Mouse (Mus musculus): ENCODE results near the gene Pde3b.
"Not testable (repeated sequence)": the region's sequence is repeated elsewhere in the genome, so short reads cannot be mapped to it uniquely, and the experiment has no call there.

Pde3b gene

DNA sequence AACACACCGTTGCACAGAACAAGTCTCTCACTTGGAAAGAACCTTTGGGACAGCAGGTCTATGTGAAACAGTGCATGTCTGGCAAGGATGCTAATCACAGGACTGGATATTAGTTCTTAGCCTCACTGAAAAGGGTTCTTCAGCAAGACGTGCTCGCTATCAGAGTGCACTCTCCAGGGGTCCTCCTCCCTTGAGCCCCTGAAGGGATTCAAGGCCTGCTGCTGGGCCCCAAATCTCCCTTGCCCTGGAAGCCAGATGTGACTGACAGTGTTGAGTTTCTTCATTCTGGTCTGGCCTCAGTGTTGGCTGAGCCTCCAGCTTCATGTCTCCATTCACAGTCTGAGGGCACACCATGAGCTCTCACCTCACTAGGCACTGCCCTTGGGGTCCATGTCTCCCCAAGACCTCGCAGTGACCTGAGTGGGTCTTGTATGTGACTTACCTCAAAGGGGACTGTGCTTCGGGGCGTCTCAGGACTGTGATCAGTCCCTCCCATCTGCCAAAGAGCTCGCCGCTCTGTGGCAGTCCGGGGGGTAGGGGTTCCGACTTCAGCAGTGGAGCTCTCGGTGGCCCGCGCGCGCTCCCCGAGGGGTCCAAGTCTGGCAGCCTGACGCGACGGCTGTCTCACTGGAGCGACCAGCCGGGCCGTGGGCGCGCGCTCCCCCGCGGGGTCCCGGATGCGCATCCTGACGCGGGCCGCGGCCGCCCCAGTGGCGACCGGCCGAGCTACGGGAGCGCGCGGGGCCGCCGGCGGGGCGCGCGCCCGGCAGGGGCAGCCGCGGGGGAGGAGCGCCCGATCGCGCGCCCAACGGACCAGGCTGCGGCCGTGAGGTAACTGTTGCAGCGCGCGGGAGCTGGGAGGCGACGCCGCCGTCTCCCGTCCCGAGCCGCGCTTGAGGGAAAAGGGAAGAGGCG lies at the start of gene Pde3b:
Gene Pde3b, plus strand, starts transcription at position 861 of the 915 bp plus-strand sequence.
- peak; percentile 57 for DNase-seq (ENCODE audit: low read depth, low spot score)

GRCm38 (mm10) chr7:114402130-114402529 lies 13.0 kb upstream of the Pde3b start:
- no peak for DNase-seq (ENCODE audit: low read depth, low spot score)

- DNase-seq (ENCODE audit: low read depth, low spot score), result peak; percentile 32
These were observed 397 bp downstream of the Pde3b start for GRCm38 (mm10) chr7:114415336-114416020.

GRCm38 (mm10) chr7:114416021-114416845 lies 1.2 kb downstream of the Pde3b start:
- peak; percentile 37 for DNase-seq (ENCODE audit: low read depth, low spot score)

GRCm38 (mm10) chr7:114419331-114419730 lies 4.2 kb downstream of the Pde3b start:
- DNase-seq (ENCODE audit: low read depth, low spot score), result not testable (repeated sequence)

GRCm38 (mm10) chr7:114420918-114421317 lies 5.8 kb downstream of the Pde3b start:
- no peak for DNase-seq (ENCODE audit: low read depth, low spot score)

- DNase-seq (ENCODE audit: low read depth, low spot score), result no peak
These were observed 7.1 kb downstream of the Pde3b start for GRCm38 (mm10) chr7:114422224-114422623.

DNA sequence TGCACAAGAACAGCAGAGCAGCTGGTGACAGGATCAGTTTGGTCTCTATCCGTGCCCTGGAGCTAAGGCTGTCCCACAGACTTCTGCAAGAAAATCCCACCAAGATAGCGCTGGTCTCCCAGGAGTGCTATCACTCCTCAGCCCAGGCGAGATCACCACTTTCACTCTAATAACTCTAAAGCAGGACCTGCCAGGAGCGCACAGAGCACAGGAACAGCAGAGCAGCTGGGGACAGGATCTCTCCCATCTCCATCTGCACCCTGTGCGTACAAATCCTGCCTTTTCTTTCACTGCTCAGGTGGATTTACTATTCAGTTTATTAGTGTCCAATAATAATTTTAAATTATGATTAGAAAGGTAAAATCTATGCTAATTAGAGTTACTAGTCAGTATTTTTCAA lies 14.7 kb downstream of the Pde3b start:
- no peak for DNase-seq (ENCODE audit: low read depth, low spot score)

DNA sequence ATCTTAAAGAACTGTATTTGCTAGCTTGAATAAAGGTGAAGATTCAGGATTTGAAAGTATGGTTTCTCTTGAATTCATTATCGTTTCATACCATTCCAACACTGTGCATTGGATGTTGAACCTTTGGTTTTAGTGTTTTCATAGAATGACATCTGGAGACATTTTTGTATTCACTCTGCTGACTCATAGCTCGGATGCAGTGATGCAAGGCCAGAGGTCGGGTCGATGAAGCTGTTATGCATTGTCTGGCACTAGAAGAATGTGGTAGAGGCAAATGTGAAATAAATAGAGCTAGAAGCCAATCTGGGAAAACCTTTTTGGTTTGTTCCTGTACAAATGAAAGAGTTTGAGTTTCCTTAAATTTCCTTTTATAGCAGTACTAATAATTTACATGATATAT lies 16.9 kb downstream of the Pde3b start:
- no peak for DNase-seq (ENCODE audit: low read depth, low spot score)

- DNase-seq (ENCODE audit: low read depth, low spot score), result no peak
These were observed 24.6 kb downstream of the Pde3b start for GRCm38 (mm10) chr7:114439726-114440125.

- DNase-seq (ENCODE audit: low read depth, low spot score), result no peak
These were observed 25.4 kb downstream of the Pde3b start for GRCm38 (mm10) chr7:114440494-114440893.

- no peak for DNase-seq (ENCODE audit: low read depth, low spot score)
These were observed 37.8 kb downstream of the Pde3b start for GRCm38 (mm10) chr7:114452876-114453275.

DNA sequence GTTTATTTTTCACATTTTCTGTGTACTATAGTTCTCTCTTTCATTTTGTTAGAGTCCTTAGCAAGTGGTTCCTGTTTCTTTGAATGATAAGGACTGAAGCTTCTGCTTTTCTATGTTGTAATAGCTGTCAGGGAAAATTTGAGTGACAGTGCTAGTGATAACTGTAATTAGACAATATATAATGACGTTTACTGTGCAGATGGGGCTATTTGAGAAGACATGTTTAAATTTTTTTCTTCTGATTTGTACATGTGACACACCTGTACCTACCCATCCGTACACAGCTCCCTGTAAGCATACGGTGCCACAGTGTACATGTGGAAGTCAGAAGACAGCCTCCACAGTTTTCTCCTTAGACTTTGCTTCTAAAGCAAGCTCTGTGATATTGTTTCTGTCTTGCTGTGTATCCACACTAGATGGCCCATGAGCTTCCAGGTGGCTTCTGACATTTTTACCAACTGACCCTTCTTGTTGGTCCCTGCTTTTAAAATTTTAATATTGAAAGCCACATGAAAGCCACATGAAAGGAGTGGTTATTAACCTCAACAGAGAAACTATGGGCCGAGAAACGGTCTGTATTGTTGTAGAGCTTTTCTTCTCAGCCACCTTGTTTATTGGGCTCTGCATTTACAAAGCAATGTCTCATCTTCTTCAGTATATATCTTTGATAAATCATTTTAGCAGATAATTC lies 38.4 kb downstream of the Pde3b start:
- DNase-seq (ENCODE audit: low read depth, low spot score), result no peak

GRCm38 (mm10) chr7:114454858-114455257 lies 39.8 kb downstream of the Pde3b start:
- DNase-seq (ENCODE audit: low read depth, low spot score), result no peak

DNA sequence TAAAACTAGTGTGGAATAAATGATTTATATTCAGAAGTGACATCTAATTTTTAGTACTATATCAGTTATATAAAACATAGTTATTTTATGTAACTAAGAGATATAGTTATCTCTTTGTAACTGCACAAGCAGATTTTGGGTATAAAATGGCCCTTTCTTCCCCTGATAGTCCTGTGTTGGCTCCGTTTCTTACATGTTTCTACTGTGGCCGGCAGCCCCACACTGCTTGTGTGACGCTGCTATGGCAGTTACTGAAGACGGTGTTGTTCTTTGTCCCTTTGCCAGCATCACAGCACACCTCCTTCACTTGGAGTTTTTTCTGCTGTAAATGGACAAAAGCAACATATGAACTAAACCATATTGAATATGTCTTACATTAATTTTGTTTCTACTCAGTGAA lies 41.8 kb downstream of the Pde3b start:
- DNase-seq (ENCODE audit: low read depth, low spot score), result no peak

DNA sequence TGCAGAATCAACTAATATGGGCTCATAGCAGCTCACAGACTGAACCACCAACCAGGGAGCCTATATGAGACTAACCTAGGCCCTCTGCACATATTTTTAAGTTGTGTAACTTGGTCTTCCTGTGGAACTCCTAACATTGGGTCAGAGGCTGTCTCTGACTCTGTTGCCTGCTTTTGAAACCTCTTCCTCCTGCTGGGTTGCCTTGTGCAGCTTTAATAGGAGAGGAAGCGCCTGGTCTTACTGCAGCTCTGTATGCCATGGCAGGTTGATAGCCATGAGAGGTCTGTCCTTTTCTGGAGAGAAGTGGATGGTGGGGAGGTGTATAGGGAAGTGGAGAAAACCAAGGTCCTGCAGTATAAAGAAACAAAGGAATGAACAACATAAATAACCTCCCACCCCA lies 44.8 kb downstream of the Pde3b start:
- DNase-seq (ENCODE audit: low read depth, low spot score), result no peak

GRCm38 (mm10) chr7:114461727-114462126 lies 46.6 kb downstream of the Pde3b start:
- no peak for DNase-seq (ENCODE audit: low read depth, low spot score)

- no peak for DNase-seq (ENCODE audit: low read depth, low spot score)
These were observed 51.3 kb downstream of the Pde3b start for GRCm38 (mm10) chr7:114466358-114466757.

DNA sequence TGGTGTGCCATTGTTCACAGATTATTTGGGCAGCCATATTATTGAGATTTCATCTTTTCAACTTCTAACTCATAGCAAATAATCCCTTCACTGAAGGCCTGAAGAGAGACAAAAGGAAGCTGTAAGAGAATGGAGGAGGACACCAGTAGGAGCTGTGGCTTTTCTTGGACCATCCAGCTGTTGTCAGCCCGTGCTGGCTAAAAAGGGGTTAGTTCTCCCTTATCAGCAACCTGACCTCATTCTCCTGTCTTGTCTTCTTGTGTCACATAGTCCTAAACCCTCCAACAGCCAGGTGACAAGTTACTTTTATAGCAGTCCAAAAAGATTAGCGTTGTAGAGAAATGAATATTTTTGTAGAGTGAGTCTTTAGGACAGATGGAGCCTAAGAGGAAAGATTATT lies 57.4 kb downstream of the Pde3b start:
- no peak for DNase-seq (ENCODE audit: low read depth, low spot score)

DNA sequence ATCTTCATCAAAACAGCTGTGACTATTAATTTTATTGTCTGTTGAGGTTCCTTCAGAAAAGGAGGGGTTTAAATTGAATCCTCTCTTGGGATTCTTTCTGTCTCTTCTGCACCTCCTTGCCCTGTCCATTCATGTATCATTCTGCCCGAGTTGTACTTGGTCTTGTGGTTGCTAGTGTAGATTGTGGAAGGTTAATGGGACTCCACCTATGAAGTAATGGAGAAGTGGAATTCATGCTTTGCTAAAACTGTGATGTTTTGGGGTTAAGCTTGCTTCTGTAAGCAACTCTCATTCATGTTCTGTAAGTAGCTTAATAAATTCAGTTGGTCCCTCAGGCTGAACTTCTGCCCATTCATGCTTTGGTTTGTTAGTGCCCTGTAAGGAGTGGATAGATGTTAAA lies 59.8 kb downstream of the Pde3b start:
- no peak for DNase-seq (ENCODE audit: low read depth, low spot score)

- no peak for DNase-seq (ENCODE audit: low read depth, low spot score)
These were observed 62.8 kb downstream of the Pde3b start for GRCm38 (mm10) chr7:114477884-114478283.
